Mouse (Mus musculus): Measurements from ENCODE around the gene Ccnc.

The Ccnc gene

DNA sequence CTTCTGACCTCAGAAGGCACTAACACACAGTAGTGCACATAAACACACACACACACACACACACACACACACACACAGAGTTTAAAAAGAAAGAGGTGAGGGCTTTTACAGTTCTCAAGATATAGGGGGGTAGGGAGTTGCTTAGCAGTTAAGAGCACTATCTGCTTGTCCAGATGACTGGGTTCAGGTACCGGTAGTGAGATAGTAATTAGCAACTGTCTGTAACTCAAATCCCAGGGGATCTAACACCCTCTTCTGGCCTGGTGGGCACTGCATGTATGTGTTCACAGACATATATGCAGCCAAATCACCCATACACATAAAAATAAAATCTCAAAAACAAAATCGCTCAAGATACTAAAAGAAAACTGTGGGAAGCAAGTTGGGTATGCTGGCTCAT, 74.1 kb downstream of the Ccnc start:
- DNase-seq (ENCODE audit: low spot score in 2 of 2), result no peak

DNA sequence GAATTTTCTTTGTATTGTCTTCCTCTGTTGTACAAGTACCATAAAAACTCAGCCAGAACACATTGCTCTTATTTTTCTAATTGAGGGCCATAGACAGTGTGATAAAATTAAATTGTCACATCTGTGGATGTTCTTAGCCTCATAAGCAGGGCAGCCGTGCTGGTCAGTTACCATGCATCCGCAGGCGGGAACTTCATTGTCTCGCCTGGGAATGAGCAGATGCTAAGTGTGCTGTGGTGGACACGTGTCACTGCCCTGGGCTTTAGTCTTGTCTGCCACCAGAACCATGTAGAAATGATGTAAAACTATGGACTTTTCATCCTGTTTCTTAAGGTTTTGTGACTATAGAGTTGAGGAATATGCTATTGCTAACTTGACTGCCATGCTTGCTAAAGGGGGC, 79.7 kb downstream of the Ccnc start:
- no peak for DNase-seq (ENCODE audit: low spot score in 2 of 2)

All from frontal cortex, postnatal 36 days (tissue).